Mouse (Mus musculus): ENCODE results near the gene Hmgxb4.
A peak's percentile ranks its signal among the peaks of the same experiment; 100 is the strongest.
"Not testable (repeated sequence)": the region's sequence is repeated elsewhere in the genome, so short reads cannot be mapped to it uniquely, and the experiment has no call there.

The Hmgxb4 gene

DNA sequence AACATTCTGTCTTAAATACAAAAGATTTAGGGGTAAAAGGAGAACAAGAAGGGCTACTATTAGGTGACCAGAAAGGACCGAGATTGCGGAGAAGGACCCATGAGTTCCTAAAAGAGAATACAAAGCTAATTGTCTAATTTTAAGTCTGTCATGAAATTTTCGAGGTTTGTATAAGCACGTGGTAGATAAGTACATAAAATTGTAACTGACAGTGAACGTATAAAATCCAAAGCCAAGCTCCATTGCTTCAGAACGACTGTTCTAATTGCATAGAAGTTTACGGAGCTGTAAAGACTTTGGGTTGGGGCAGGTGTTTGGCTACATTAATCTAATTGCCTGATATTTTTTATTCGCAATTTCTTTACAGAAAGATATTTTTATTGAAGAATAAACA is at the start of gene Hmgxb4:
Hmgxb4 (plus strand) TSS at position 276 of the 394 bp plus-strand sequence.
- DNase-seq (ENCODE audit: low spot score) = no peak

DNA sequence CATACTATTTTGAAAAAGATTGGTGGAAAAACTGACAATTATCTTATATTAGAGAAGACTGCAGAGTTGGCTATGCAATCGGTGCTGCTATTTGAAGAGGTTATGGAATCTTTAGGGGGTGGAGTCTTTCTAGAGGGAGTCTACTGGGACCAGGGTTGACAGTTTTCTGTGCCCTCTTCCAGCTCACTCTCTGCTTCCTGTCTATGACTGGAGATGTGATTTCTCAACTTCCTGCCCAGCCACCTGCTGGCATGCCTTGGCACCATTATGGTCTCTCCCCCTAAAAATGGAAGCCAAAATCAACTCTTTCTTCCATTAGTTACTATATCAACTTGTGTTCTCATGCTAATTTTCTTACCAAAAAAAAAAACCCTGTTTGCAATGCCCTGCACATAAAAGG is 43.7 kb upstream of the Hmgxb4 start:
- DNase-seq (ENCODE audit: low spot score) = no peak

DNA sequence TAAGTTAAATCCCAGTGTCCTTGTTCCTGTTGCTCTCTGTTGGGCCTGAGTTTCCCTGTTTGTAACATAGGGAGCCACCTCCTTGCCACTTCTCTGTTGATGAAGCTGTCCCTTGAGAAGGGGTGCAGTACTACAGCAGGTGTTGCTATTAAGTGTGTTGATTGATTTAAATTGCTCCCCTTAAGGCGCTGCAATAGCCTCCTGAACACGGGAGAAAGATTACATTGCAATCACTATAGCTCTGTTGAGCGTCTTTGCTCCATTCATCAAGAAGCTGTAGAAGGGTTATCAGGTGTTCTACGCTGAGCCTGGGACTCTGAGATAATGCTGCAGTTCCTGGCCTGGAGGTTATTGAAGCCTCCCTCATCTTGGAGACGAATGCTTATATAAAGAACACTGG is 29.2 kb upstream of the Hmgxb4 start:
- DNase-seq (ENCODE audit: low spot score) = no peak

DNA sequence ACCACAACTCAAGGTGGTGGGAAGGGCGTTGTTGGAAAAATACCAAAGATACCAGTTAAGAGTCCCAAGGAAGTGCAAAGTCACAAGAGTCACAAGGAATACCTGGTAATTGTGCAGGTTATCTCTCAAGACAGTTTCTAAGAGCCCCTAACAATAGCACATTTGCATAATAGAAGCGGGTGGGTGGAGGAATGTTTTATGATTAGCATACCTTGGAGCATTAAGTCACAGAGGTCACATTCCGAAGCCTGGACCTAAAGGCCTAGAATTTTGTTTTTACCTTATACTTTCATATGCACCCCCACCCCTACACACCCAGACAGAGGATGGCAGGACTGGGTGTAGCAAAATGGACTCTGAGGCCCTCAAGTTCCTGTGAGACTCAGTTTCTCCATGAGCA is 22.9 kb upstream of the Hmgxb4 start:
- DNase-seq (ENCODE audit: low spot score) = not testable (repeated sequence)

DNA sequence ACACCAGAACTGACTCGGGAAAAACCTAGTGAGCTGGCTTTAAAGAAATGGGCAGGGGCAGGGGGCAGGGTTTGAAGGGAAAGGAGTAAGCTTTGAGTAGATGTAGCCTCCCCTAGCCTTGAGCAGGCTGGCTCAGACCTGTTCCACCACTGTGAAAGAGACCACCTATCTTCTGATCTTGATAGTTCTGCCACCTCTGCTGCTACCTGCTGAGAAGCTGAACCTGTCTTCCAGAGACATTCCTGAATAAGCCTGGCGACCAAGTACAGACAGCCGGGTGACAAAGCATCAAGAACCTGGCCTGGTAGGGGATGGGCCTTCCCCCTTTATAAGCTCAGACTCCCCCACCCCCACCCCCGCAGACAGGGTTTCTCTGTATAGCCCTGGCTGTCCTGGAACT is 21.5 kb upstream of the Hmgxb4 start:
- no peak for DNase-seq (ENCODE audit: low spot score)

DNA sequence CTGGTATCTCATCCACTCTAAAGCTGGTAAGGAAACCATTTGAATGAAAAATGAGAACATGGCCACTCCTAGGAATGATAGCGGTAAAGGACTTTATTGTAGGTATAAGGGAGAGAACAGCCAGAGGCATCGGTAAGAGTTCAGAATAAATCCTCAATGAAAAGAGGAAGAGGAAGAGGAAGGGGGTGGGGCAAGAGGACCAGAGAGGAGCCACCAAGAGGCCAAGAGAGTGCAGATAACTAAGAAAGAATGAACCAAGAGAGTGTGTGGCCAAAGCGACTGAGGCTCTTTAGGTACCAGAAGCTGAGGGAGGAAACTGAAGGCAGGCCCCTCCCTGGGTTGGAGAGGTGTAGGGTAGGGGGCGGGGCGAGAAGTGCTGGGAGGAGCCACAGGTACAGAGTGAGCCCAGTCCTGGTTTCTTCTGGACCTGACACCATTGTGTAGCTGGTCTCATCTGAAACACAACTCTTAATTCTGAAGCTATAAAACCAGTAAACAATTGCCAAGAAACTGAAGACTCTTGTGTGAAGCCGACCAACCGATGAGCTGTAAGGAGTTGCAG is 20.8 kb upstream of the Hmgxb4 start:
- no peak for DNase-seq (ENCODE audit: low spot score)

DNA sequence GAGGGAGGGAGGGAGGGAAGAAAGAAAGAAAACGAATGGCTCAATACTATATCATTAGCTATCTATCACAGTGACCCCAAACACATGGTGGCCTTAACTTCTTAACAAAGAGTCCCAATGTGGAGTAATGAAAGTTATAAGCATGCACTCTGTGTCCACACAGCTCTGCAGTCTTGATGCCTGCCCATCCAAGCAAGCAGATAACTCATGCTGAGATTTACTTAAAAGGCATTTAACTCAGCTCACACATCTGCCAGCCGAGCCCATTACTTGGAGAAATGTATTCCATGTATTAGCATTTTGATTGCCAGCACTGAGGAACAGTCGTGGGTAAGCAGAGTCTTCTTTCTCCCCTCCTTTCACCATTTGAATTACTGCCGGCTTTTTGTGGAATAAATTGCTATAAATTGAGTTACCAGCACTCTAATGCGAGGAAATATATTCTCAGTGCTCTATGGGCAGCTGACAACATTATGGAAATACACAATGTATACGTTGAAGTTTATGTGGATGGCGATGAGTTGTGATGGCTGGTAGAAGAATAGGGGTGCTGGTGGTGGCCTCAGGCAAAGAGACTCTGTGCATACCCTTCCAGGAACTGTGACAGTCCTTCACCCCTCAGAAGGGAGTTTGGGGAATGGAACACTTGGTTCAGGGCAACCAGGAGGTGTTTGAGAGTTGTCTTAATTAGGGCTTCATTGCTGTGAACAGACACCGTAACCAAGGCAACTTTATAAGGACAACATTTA is 19.9 kb upstream of the Hmgxb4 start:
- no peak for DNase-seq (ENCODE audit: low spot score)

DNA sequence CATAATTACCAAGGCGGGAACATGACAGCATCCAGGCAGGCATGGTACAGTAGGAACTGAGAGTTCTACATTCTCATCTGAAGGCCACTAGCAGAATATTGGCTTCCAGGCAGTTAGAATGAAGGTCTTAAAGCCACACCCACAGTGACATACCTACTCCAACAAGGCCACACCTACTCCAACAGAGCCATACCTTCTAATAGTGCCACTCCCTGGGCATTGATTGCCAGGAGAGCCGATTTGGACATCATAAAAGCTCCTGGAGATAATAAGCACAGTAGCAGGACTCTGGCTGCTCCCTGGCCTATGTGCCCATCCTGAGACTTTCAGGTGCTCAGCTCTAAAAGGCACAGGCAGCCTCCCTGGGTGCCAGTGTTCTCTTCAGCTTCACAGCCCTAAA is 19.3 kb upstream of the Hmgxb4 start:
- no peak for DNase-seq (ENCODE audit: low spot score)

DNA sequence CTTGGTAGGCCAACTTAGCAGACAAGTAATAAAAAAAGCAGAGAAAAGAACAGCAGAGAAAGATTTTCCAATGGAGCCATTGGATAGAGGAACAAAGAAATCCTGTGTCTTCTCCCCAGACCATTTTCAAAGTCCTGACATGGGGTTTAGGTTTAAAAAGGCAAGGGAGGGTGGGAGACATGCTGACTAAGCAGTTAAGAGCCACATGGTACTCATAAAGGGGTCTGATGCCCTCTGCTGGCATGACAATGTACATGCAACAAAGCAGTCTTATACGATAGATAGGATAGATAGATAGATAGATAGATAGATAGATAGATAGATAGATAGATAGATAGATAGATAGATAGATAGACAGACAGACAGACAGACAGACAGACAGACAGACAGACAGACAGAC is 15.7 kb upstream of the Hmgxb4 start:
- no peak for DNase-seq (ENCODE audit: low spot score)

DNA sequence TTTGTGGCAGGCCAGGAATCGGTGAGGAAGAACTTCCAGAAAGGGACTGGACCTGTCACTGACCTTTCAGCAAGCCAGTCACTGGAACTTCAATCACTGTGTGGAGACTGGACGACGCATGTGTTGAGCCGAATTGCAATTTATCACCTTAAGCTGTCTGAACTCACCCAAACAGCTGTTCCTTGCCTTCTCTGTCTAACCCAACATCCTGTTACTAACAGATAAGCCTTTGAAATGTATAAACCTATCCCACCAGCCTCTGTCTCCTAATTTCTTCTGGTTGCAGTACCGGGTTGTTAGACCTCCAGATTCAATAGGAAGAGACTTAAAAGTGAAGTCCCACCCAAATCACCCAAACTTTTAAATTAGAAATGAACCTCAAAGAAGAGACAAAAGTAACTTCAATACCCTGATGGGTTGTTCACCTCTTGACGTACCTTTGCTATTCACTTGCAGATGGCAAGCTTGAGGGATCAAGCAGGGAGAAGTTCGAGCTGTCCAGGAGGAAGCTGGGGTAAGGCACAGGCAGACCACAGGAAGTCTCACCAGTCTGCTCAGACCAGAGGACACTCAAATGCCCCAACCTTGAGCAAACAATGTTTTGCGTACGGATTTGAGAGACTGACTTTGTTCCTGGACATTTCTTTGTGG is 13.0 kb upstream of the Hmgxb4 start:
- no peak for DNase-seq (ENCODE audit: low spot score)

DNA sequence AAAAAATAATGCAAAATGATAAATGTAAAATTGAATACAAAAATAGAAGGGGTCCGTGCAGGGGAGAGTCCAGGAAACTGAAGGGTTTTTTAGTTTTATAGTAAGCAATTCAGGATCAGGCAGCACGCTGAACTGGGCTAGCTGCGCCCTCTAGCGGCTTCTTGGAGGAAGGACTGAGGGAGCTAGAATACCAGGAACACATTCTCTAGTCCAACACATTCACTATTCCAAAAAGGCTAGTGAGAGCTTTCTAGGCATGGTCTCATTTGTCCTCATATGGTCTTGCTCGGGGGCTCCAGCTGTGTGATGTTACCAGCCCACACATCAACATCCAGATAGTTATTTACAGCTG is 12.5 kb upstream of the Hmgxb4 start:
- DNase-seq (ENCODE audit: low spot score) = peak; percentile 5

DNA sequence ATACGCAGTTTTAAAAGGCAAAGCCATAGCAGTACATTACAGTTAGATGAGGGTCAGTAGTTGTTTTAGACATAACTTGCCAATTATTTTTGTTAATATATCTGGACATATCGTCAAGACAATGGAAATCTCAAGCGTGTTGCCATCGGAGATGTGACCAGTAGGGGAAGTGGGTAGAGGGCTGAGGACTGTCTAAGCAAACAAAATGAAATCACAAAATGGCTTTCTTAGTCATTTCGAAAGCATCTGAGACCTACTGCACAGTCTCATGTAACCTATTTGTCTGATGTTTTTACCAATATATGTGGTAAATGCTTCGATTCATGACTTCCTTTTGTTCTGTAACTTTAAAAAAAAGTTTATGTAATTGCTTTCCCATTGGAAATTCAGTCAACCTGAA is 11.3 kb upstream of the Hmgxb4 start:
- no peak for DNase-seq (ENCODE audit: low spot score)

DNA sequence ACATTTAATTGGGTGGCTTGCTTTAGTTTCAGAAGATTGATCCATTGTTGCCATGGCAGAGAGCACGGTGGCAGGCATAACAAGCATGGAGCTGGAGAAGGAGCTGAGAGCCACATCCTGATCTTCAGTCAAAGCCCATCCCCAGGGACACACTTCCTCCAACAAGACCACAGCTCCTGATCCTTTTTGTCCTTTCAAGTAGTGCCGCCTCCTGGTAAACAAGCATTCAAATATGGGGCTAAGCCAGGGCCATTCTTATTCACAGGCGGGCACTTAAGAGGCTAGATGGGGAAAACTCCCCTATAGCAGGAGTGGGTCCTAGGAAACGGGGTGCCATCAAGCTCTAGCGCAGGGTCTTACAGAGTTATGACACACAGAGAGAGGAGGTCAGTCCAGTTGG is 5.7 kb upstream of the Hmgxb4 start:
- DNase-seq (ENCODE audit: low spot score) = no peak

DNA sequence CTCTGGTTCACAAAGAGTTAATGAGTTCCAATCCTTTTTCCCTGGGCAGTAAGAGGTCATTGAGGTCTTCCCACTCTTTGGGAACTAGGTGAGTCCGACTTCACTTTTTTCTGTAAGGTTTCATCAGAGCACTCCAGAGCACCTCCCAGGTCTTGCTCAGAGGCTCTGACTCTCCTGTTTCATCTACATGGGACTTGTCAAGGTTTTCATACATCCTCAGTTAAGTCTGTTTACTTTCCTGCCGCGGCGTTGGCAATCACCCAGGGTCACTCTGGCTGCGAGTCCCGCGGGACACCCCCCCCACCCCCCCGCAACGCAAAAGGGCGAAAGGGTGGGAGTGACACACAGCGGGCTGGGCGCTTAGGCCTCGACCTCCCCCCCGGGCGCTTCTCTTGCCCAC is 3.1 kb upstream of the Hmgxb4 start:
- no peak for DNase-seq (ENCODE audit: low spot score)

DNA sequence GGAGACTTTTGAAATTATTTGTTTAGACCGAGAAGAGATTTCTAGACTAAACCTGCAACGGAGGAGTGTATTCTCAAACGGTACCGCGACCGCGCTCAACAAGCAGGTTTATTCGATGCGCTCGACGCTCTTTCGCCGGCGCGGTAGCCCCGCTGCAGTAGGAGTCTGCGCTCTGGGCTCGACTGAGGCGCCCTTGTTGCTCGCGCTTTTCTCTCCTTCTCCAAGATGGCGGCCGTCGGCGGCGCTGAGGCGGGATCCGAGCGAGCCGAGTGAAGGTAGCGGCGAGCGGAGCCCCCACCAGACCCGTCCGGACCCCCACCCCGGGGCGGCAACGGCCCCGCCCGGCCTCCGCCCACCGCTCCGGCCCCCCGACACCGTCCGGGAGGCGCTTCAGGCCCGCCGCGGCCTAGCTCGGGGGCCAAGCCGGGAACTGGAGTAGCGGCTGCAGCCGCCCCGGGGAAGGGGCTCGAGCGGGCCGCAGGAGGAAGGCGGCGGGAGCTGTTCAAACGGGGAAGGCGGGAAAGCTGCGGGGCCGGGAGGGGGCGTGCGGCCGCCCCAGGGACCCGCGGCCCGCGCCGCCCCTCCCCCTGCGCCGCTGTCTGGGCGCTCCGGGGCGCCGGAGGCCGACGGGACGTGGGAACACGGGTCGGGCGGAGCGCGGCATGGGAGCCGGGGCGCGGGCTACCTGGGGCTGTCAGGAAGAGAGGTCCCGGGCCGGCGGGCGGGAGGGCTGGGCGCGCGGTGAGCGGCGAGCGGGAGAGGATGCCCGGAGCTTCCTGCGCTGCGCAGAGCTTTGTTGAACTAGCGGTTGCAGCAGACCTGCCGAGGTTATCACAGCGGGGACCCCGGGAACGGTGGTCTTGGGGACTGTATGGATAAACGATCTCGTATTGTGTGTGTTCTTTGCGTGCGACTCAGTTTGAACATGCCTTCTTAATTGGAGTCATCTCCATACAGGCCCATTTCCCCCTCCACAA is 607 bp downstream of the Hmgxb4 start:
- peak; percentile 70 for DNase-seq (ENCODE audit: low spot score)

DNA sequence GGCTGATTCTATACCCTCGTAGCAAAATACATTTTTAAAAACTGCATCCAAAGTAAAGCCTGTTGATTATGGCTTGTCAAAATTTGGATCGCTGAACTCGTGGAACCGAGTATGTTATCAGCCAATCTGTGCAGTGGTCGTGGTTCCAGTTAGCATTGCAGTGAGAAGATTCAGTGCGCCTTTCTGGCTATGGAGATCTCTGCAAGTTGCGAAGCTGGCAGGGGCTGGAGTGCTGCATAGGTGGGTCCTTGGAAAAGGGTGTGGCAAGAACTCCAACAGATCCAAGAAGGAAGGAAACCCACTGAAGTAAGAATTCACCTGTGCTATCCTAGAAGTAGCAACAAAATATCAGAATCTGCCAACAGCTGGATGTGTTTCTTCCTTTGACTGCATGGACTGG is 1.4 kb downstream of the Hmgxb4 start:
- DNase-seq (ENCODE audit: low spot score) = no peak

DNA sequence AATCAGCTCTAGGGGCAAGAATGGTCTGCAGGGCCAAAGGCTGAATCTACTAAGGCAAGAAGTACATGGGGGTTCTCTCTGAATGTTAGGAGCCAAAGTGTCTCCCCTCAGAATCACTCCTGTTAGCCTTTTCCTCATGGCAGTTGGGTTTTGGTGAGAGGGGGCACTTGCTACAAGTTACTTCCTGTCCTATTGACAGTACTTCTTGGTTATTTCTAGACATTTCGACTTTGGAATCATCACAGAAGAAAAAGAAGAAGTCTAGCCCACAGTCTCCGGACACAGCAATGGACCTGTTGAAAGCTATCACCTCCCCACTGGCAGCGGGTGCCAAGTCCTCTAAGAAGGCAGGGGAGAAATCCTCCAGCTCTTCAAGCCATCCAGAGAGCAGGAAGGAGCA is 7.3 kb downstream of the Hmgxb4 start:
- DNase-seq (ENCODE audit: low spot score) = no peak

DNA sequence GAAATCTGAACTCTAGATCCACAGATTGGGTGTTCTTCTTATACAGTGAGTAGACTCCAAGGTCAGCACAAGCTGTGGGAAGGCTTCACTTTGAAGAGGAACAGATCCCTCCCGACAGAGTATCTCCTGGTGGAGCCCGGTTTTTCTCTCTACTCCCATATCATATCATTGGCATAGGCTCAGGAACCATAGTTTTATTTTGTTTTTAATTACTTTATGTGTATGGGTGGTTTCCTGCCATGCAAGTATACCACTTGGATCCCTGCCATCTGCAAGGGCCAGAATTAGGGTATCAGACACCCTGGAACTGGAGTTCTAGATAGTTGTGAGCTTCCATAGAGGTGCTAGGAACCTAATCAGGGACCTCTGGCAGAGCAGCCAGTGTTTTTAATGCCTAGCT is 15.7 kb downstream of the Hmgxb4 start:
- DNase-seq (ENCODE audit: low spot score) = no peak

DNA sequence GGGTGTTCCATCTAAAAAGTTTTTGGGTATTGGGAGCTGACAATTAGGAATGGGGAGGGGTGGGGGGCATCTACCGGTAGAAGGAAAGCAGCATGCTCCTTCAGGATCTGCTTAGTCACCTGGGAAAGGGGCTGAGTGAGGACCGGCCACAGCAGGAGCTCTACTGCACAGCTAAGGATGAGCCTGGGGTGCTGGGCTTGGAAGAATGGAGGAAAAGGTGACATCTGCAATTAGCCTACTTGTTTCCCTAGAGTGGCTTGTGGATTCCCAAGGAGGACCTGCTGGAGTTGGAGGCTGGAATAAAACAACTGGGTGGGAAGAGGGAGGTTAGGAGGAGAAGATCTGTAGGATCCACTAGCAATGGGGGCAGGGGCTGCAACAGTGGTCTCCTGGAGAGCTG is 20.4 kb downstream of the Hmgxb4 start:
- DNase-seq (ENCODE audit: low spot score) = no peak

DNA sequence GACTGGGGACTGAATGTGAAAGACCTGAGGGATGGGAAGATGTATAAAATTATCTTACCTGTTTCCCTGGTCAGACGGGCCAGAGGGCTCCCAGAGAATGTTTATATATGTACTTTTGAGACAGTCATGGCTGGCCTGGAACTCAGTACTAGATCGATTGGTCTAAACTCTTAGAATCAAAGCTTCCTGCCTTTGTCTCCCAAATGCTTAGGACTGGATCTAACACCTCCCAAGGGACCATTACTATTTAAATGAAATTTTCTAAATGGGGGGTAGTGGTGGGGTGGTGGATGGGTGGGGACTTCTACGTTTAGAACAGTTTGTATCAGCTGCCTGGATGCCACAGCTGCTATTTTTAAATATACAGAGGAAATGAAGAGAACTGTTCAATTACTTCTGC is 20.8 kb downstream of the Hmgxb4 start:
- DNase-seq (ENCODE audit: low spot score) = no peak

DNA sequence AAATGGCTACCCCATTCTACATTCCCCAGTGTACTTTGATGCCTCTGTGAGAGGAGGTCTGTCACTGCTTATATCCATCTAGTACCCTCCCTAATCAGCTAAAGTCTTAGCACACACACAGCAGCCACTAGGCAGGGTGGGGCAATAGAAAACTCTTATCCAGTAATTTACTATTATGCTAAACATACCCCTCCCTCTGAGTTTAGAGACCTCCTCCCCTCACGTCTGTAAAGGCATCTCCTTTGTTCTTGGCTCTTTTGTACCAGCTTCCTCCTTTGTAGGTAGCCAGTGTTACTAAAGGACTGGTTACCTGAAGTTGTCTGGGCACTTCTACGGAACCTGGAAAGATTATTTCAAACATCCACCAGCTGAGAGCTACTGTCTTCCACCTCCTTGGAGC is 22.8 kb downstream of the Hmgxb4 start:
- no peak for DNase-seq (ENCODE audit: low spot score)

DNA sequence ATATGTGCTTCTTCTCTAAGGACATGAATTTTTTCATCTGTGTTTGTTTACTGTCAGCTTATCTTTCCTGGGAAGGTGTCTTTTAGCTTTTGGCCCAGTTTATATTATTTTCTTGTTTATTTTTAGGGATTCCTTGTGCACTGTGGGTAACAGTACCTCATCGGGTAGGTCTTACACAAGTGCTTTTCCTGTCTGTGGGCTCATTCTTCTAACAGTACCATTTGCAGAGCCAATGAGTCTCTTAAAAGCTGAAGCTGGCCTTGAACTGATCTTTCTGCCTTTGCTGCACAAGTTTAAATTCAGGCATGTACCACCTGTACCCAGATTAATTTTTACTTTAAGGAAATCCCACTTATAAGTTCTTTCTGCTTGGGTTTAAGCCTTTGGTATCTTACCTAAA is 23.3 kb downstream of the Hmgxb4 start:
- DNase-seq (ENCODE audit: low spot score) = no peak

All from ovary, postnatal 10 days (tissue).